Mouse (Mus musculus) midbrain, embryonic 16.5 days (tissue): ENCODE results near the gene Gm20388. TPM values are rescaled to one million over a fixed set of nuclear protein-coding genes. Genes with fewer than 3 reads are reported as not detected.

Experiments
- ATAC-seq: fragments of 200-750 bp; cut with Nextera tagmentation; 2 replicates; pipeline ENCODE4 v1.8.0; 2017; ENCODE audit warnings: moderate TSS enrichment
- H3K27ac ChIP-seq: fragments of 300-500 bp; sonication (generic); 2 replicates; pipeline ENCODE4 v1.5.1; 2014; ENCODE audit warnings: mild to moderate bottlenecking, low read length, mixed read lengths
- H3K27me3 ChIP-seq: fragments of 300-500 bp; sonication (generic); 2 replicates; pipeline ENCODE4 v1.6.1; 2014; ENCODE audit warnings: low read depth, low read length, mixed read lengths; ENCODE audit not compliant: control insufficient read depth, insufficient read depth
- H3K36me3 ChIP-seq: fragments of 300-500 bp; sonication (generic); 2 replicates; pipeline ENCODE4 v1.6.1; 2014; ENCODE audit warnings: mild to moderate bottlenecking, low read length, moderate library complexity, mixed read lengths; ENCODE audit not compliant: control insufficient read depth, insufficient read depth
- H3K4me1 ChIP-seq: fragments of 300-500 bp; sonication (generic); 2 replicates; pipeline ENCODE4 v1.6.1; 2014; ENCODE audit warnings: mild to moderate bottlenecking, low read length, mixed read lengths; ENCODE audit not compliant: control insufficient read depth, insufficient read depth
- H3K4me2 ChIP-seq: fragments of 300-500 bp; sonication (generic); 2 replicates; pipeline ENCODE4 v1.6.1; 2014; ENCODE audit warnings: mild to moderate bottlenecking, low read length, mixed read lengths
- H3K4me3 ChIP-seq: fragments of 300-500 bp; sonication (generic); 2 replicates; pipeline ENCODE4 v1.5.1; 2014; ENCODE audit warnings: low read depth, mild to moderate bottlenecking, low read length, moderate library complexity, mixed read lengths
- H3K9ac ChIP-seq: fragments of 300-500 bp; sonication (generic); 2 replicates; pipeline ENCODE4 v1.6.1; 2014; ENCODE audit warnings: low read depth, low read length, mixed read lengths
- H3K9me3 ChIP-seq: fragments of 300-500 bp; sonication (generic); replicated peaks from 2 replicates; pipeline ENCODE4 v1.6.1; 2014; ENCODE audit warnings: mild to moderate bottlenecking, low read length, mixed read lengths; ENCODE audit not compliant: control insufficient read depth, poor library complexity, severe bottlenecking
- WGBS: fragments of 180-500 bp; shearing (Covaris S2); extraction: QIAGEN DNeasy Blood & Tissue Kit; methylation state at CpG from one replicate; pipeline ENCODE4 v1.1.7; 2014; 5-methylcytosine and 5-hydroxymethylcytosine counted together
- polyA plus RNA-seq: library from polyadenylated mRNA; unstranded; fragments of >200 nt; fragmentation: Nextera tagmentation; extraction: Ambion mirVana; gene quantifications from 2 replicates; pipeline ENCODE4 v1.2.1, GENCODE M21; 2015

Gm20388 gene
- polyA plus RNA-seq, 1 experiment from 2014 or later: 7.5 TPM

- Histone ChIP-seq H3K36me3 (peaks cover 19% of the 10 kb centered on the region), H3K4me2 (no peak overlapping the region), H3K4me1 (peaks cover 19% of the 10 kb centered on the region), H3K4me3 (no peak overlapping the region), H3K9ac (no peak overlapping the region), H3K27me3 (no peaks in the 10 kb centered on the region), H3K27ac (no peak overlapping the region), H3K9me3 (no peaks in the 10 kb centered on the region)
- no peak for ATAC-seq
- 93% methylated on average over 8 of the region's 8 CpGs for WGBS
Observed at GRCm38 (mm10) chr8:123657826-123658225, 3747.2 kb downstream of the Gm20388 start.

DNA sequence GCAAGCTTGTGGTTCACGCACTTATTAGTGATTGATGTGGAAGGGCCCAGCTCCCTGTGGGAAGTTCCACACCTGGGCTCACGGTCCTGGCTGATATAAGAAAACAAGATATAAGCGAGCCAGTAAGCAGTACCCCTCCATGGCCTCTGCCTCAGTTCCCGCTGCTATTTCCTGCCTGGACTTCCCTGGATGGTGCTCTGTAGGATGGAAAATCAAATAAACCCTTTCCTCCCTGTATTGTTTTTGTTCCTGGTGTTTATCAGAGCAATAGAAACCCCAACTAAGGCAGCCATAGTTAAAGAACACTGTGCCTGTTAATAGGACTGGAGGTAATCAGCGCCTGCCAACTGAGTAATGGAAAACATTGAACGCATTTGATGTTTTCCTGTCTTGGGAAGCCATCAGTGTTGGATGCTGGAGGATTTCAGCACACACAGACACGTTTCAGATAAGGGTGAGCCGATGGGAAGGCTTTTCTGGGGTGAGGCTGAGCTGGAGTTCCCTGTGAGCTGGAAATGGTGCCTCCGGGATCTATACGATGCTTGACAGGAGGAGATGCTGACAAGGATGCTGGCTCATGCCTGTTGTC, 3748.9 kb downstream of the Gm20388 start:
- Histone ChIP-seq H3K36me3 (peaks cover 19% of the 10 kb centered on the region), H3K27ac (no peak overlapping the region), H3K9ac (no peak overlapping the region), H3K4me3 (no peak overlapping the region), H3K27me3 (no peaks in the 10 kb centered on the region), H3K4me2 (no peak overlapping the region), H3K9me3 (no peaks in the 10 kb centered on the region), H3K4me1 (peaks cover 14% of the 10 kb centered on the region)
- WGBS: 87% methylated on average over 10 of the region's 10 CpGs
- ATAC-seq: no peak

- H3K4me3 ChIP-seq: no peak overlapping the region
- no peaks in the 10 kb centered on the region for H3K27me3 ChIP-seq
- H3K36me3 ChIP-seq: peaks cover 19% of the 10 kb centered on the region
- no peaks in the 10 kb centered on the region for H3K9me3 ChIP-seq
- WGBS: 87% methylated on average over 11 of the region's 11 CpGs
- no peak overlapping the region for H3K4me2 ChIP-seq
- no peak for ATAC-seq
- H3K27ac ChIP-seq: no peak overlapping the region
- no peaks in the 10 kb centered on the region for H3K4me1 ChIP-seq
- H3K9ac ChIP-seq: no peak overlapping the region
Observed at GRCm38 (mm10) chr8:123661515-123661914, 3750.9 kb downstream of the Gm20388 start.

DNA sequence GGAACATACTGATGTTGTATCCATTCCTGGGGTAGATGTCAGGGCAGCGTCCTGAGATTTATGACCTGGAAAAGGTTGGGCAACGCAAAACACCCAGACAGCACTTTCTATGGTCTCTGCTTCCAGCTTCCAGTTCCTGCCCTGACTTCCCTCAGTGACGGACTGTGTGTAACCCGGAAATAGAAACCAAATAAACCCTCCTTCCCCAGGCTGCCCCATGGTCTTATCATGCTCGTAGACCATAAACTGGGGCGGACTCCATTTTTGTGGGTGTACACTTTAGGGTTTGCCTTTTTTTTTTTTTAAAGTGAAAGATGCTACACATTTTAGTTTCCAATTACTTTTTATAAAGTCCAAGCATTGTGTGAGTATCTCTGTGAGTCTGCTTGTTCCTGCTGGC, 3754.9 kb downstream of the Gm20388 start:
- H3K27ac ChIP-seq: no peak overlapping the region
- H3K4me3 ChIP-seq: no peak overlapping the region
- no peak overlapping the region for H3K9ac ChIP-seq
- no peak for ATAC-seq
- no peaks in the 10 kb centered on the region for H3K27me3 ChIP-seq
- H3K36me3 ChIP-seq: peaks cover 10% of the 10 kb centered on the region
- no peaks in the 10 kb centered on the region for H3K9me3 ChIP-seq
- H3K4me2 ChIP-seq: no peak overlapping the region
- 93% methylated on average over 6 of the region's 6 CpGs for WGBS
- H3K4me1 ChIP-seq: no peaks in the 10 kb centered on the region

DNA sequence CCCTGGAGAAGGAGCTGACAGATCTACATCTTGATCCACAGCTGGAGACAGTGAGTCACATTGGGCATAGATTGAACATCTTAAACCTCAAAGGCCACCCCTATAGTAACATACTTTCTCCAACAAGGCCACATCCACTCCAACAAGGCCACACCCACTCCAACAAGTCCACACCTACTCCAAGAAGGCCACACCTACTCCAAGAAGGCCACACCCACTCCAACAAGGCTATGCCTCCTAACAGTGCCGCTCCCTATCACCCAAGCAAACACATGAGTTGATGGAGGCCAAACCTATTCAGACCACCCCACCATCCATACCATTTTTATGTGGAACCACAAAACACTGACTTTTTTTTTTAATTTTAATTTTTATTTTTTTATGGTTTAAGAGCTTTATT, 3756.2 kb downstream of the Gm20388 start:
- no peaks in the 10 kb centered on the region for H3K9me3 ChIP-seq
- no peak overlapping the region for H3K27ac ChIP-seq
- H3K36me3 ChIP-seq: peaks cover 2% of the 10 kb centered on the region; the same call in 1 of the 2 replicates
- WGBS: 91% methylated on average over 1 of the region's 1 CpGs
- H3K4me1 ChIP-seq: no peaks in the 10 kb centered on the region
- no peak overlapping the region for H3K4me3 ChIP-seq
- no peaks in the 10 kb centered on the region for H3K27me3 ChIP-seq
- H3K4me2 ChIP-seq: no peak overlapping the region
- ATAC-seq: no peak
- no peak overlapping the region for H3K9ac ChIP-seq

GRCm38 (mm10) chr8:123668681-123669080, 3758.0 kb downstream of the Gm20388 start:
- 32% methylated on average over 4 of the region's 4 CpGs for WGBS
- Histone ChIP-seq H3K27ac (no peak overlapping the region), H3K4me1 (no peaks in the 10 kb centered on the region), H3K9ac (no peak overlapping the region), H3K4me2 (no peak overlapping the region), H3K27me3 (no peaks in the 10 kb centered on the region), H3K4me3 (no peak overlapping the region), H3K9me3 (no peaks in the 10 kb centered on the region), H3K36me3 (no peaks in the 10 kb centered on the region)
- ATAC-seq: no peak

GRCm38 (mm10) chr8:123670766-123671165, 3760.1 kb downstream of the Gm20388 start:
- WGBS: 58% methylated on average over 7 of the region's 7 CpGs
- no peaks in the 10 kb centered on the region for H3K27me3 ChIP-seq
- no peaks in the 10 kb centered on the region for H3K9me3 ChIP-seq
- H3K27ac ChIP-seq: no peak overlapping the region
- H3K9ac ChIP-seq: no peak overlapping the region
- no peak overlapping the region for H3K4me3 ChIP-seq
- no peaks in the 10 kb centered on the region; the same call in 1 of the 2 replicates for H3K4me1 ChIP-seq
- H3K4me2 ChIP-seq: no peak overlapping the region
- ATAC-seq: no peak
- no peaks in the 10 kb centered on the region for H3K36me3 ChIP-seq

GRCm38 (mm10) chr8:123671454-123671853, 3760.8 kb downstream of the Gm20388 start:
- ATAC-seq: no peak
- Histone ChIP-seq H3K27ac (no peak overlapping the region), H3K4me1 (no peaks in the 10 kb centered on the region; the same call in 1 of the 2 replicates), H3K9ac (no peak overlapping the region), H3K9me3 (no peaks in the 10 kb centered on the region), H3K36me3 (no peaks in the 10 kb centered on the region), H3K27me3 (no peaks in the 10 kb centered on the region), H3K4me3 (no peak overlapping the region), H3K4me2 (no peak overlapping the region)
- 52% methylated on average over 7 of the region's 7 CpGs for WGBS

DNA sequence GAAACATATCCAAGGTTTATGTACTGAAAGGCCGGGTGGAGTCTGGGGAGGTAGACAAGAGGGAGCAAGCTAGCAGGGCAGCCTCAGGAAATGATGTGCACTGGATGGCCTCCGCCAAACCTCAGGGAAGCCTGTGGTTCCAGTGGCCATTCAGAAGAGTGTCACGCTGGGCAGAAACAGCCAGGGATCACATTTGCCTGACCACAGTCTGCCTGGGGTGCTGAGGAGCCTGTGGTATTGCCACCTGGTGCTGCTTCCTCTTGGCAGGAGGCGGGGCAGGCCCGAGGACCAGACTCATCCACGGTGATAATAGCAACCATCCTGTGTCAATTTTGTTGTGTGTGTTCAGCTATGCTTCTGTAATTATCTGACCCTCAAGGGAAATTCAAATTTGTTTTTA, 3762.0 kb downstream of the Gm20388 start:
- WGBS: 69% methylated on average over 6 of the region's 6 CpGs
- Histone ChIP-seq H3K4me1 (no peaks in the 10 kb centered on the region; the same call in 1 of the 2 replicates), H3K36me3 (no peaks in the 10 kb centered on the region), H3K4me3 (no peak overlapping the region), H3K9ac (no peak overlapping the region), H3K27me3 (no peaks in the 10 kb centered on the region), H3K27ac (no peak overlapping the region), H3K9me3 (no peaks in the 10 kb centered on the region), H3K4me2 (no peak overlapping the region)
- ATAC-seq: no peak
